Mouse (Mus musculus) cerebellum, postnatal 25 days (tissue): Measurements from ENCODE around the gene Arih1.
A peak's percentile ranks its signal among the peaks of the same experiment; 100 is the strongest.
"Not testable (repeated sequence)": the region's sequence is repeated elsewhere in the genome, so short reads cannot be mapped to it uniquely, and the experiment has no call there.

Experiments
- DNase-seq, 2 experiments: peaks; one replicate each; pipeline ENCODE4 v3.0.0; 2021; ENCODE audit warnings: mixed read lengths in 2 of 2

Arih1 gene

GRCm38 (mm10) chr9:59458416-59458815 is 28.0 kb downstream of the Arih1 start:
- no peak for DNase-seq

- no peak for DNase-seq
These were observed 28.7 kb downstream of the Arih1 start for GRCm38 (mm10) chr9:59457671-59458070.

GRCm38 (mm10) chr9:59455404-59456068 is 30.9 kb downstream of the Arih1 start:
- DNase-seq, result no peak

- no peak for DNase-seq
These were observed 52.7 kb downstream of the Arih1 start for GRCm38 (mm10) chr9:59433729-59434128.

- no peak for DNase-seq
These were observed 54.8 kb downstream of the Arih1 start for GRCm38 (mm10) chr9:59431626-59432025.

- DNase-seq, result no peak
These were observed 65.9 kb downstream of the Arih1 start for GRCm38 (mm10) chr9:59420487-59420886.

- DNase-seq, result no peak
These were observed 79.1 kb downstream of the Arih1 start for GRCm38 (mm10) chr9:59407271-59407670.

GRCm38 (mm10) chr9:59389086-59389485 is 97.3 kb downstream of the Arih1 start:
- DNase-seq, result no peak

- DNase-seq, result no peak
These were observed 98.1 kb downstream of the Arih1 start for GRCm38 (mm10) chr9:59388311-59388710.

- DNase-seq, result no peak
These were observed 99.0 kb downstream of the Arih1 start for GRCm38 (mm10) chr9:59387461-59387860.

GRCm38 (mm10) chr9:59375626-59376025 is 110.8 kb downstream of the Arih1 start:
- DNase-seq, result no peak

GRCm38 (mm10) chr9:59369646-59370045 is 116.8 kb downstream of the Arih1 start:
- no peak for DNase-seq

GRCm38 (mm10) chr9:59369220-59369619 is 117.2 kb downstream of the Arih1 start:
- DNase-seq, result no peak

- not testable (repeated sequence) for DNase-seq
These were observed 125.9 kb downstream of the Arih1 start for GRCm38 (mm10) chr9:59360487-59360886.

- DNase-seq, result not testable (repeated sequence)
These were observed 128.4 kb downstream of the Arih1 start for GRCm38 (mm10) chr9:59358041-59358440.

GRCm38 (mm10) chr9:59353253-59353639 is 133.2 kb downstream of the Arih1 start, which contains the start of gene Bbs4:
Gene Bbs4 (minus strand): TSS chr9:59353508.
- peak; percentile 90 to 95 for DNase-seq

- no peak for DNase-seq
These were observed 133.7 kb downstream of the Arih1 start for GRCm38 (mm10) chr9:59352586-59353252.

- DNase-seq, result no peak
These were observed 140.2 kb downstream of the Arih1 start for GRCm38 (mm10) chr9:59346176-59346575.

- peak; percentile 16 to 31 for DNase-seq
These were observed 146.4 kb downstream of the Arih1 start for GRCm38 (mm10) chr9:59340002-59340401.

GRCm38 (mm10) chr9:59339107-59339506 is 147.3 kb downstream of the Arih1 start:
- DNase-seq, result no peak

GRCm38 (mm10) chr9:59338411-59338810 is 148.0 kb downstream of the Arih1 start:
- no peak for DNase-seq
